In the genomic region with DNA sequence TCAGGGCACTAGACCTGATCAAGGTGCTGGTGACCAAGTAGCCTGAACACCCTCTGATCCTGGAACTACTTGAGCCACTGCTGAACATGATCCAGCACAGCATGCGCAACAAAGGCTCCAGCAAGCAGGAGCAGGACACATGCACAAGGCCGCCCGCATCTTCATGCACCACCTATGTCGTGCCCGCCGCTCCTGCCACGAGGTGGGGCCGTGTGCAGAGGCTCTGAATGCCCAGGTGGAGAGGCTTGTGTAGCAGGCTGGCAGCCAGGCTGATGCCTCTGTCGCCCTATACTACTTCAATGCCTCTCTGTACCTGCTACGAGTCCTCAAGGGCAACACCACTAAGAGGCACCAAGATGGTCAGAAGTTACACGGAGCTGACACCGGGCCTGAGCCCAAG, we compare ENCODE assay signal across 32 mouse cellular contexts.
"Had no signal": no experiment of that assay in that cellular context is flagged by ENCODE, and none has a peak within 500 bp of the region (broad histone marks: within the 10 kb centered on the region; RNA-seq: fewer than 3 reads in every experiment).

No protein-coding gene starts in this region.

- H3K9ac ChIP-seq: limb, embryonic 12.5 days; limb, embryonic 13.5 days; limb, embryonic 15.5 days; liver, embryonic 12.5 days; liver, embryonic 13.5 days; liver, embryonic 14.5 days; liver, embryonic 15.5 days; liver, postnatal 0 days; lung, embryonic 14.5 days; lung, embryonic 15.5 days; midbrain, embryonic 12.5 days; midbrain, embryonic 13.5 days; midbrain, embryonic 15.5 days; neural tube, embryonic 12.5 days had no signal

- H3K4me2 ChIP-seq: limb, embryonic 12.5 days; limb, embryonic 13.5 days; limb, embryonic 15.5 days; liver, embryonic 11.5 days; liver, embryonic 12.5 days; liver, embryonic 13.5 days; liver, embryonic 15.5 days; lung, embryonic 14.5 days; lung, embryonic 15.5 days; midbrain, embryonic 11.5 days; midbrain, embryonic 12.5 days; midbrain, embryonic 13.5 days; midbrain, embryonic 15.5 days; neural tube, embryonic 12.5 days had no signal

- H3K9me3 ChIP-seq: limb, embryonic 10.5 days; limb, embryonic 12.5 days; limb, embryonic 13.5 days; limb, embryonic 15.5 days; liver, embryonic 12.5 days; liver, embryonic 13.5 days; liver, embryonic 15.5 days; lung, embryonic 15.5 days; midbrain, embryonic 10.5 days; midbrain, embryonic 12.5 days; midbrain, embryonic 13.5 days; midbrain, embryonic 15.5 days; neural tube, embryonic 12.5 days had no signal

- DNase-seq: left cerebral cortex, postnatal 4 days; liver; liver, embryonic 13.5 days; liver, postnatal 0 days; lung, adult 18-20 months; lung, adult 2 months; lung, embryonic 14.5 days; lung, postnatal 10 days; lung, postnatal 14 days; lung, postnatal 36 days; lung, postnatal 4 days; midbrain, embryonic 14.5 days had no signal

- ATAC-seq: liver, embryonic 12.5 days; liver, postnatal 0 days; lung, postnatal 0 days; midbrain, embryonic 13.5 days; midbrain, embryonic 15.5 days; midbrain, embryonic 16.5 days had no signal

- H3K27ac ChIP-seq: limb, embryonic 10.5 days; limb, embryonic 12.5 days; limb, embryonic 13.5 days; limb, embryonic 15.5 days; liver, embryonic 12.5 days; liver, embryonic 13.5 days; liver, embryonic 14.5 days; liver, embryonic 15.5 days; lung, embryonic 15.5 days; macrophage; midbrain, embryonic 10.5 days; midbrain, embryonic 12.5 days; midbrain, embryonic 13.5 days; midbrain, embryonic 15.5 days; neural tube, embryonic 12.5 days had no signal

- H3K27me3 ChIP-seq: limb, embryonic 12.5 days; limb, embryonic 13.5 days; limb, embryonic 15.5 days; liver, embryonic 12.5 days; liver, embryonic 13.5 days; liver, embryonic 15.5 days; lung, embryonic 15.5 days; megakaryocyte, embryonic 14.5 days; midbrain, embryonic 12.5 days; midbrain, embryonic 13.5 days; midbrain, embryonic 15.5 days; neural tube, embryonic 12.5 days had no signal

- H3K36me3 ChIP-seq: limb, embryonic 10.5 days; limb, embryonic 12.5 days; limb, embryonic 13.5 days; limb, embryonic 15.5 days; liver, embryonic 12.5 days; liver, embryonic 13.5 days; liver, embryonic 15.5 days; lung, embryonic 15.5 days; midbrain, embryonic 10.5 days; midbrain, embryonic 12.5 days; midbrain, embryonic 13.5 days; midbrain, embryonic 15.5 days; neural tube, embryonic 12.5 days had no signal

- H3K4me3 ChIP-seq: limb, embryonic 10.5 days; limb, embryonic 12.5 days; limb, embryonic 13.5 days; limb, embryonic 15.5 days; liver, embryonic 12.5 days; liver, embryonic 13.5 days; liver, embryonic 15.5 days; lung, embryonic 15.5 days; megakaryocyte, embryonic 14.5 days; midbrain, embryonic 10.5 days; midbrain, embryonic 12.5 days; midbrain, embryonic 13.5 days; midbrain, embryonic 15.5 days; myocyte; neural tube, embryonic 12.5 days had no signal

- H3K4me1 ChIP-seq: limb, embryonic 10.5 days; limb, embryonic 12.5 days; limb, embryonic 13.5 days; limb, embryonic 15.5 days; liver, embryonic 12.5 days; liver, embryonic 13.5 days; liver, embryonic 15.5 days; lung, embryonic 15.5 days; megakaryocyte, embryonic 14.5 days; midbrain, embryonic 10.5 days; midbrain, embryonic 12.5 days; midbrain, embryonic 13.5 days; midbrain, embryonic 15.5 days; neural tube, embryonic 12.5 days had no signal
